Mouse (Mus musculus) embryo, embryonic 9.5 days (tissue): ENCODE data around the gene Erlin1.

Source experiments
- DNase-seq: peaks from one replicate; pipeline ENCODE4 v3.0.0-alpha.2; 2017; ENCODE audit errors: extremely low spot score

The Erlin1 gene

GRCm38 (mm10) chr19:44069121-44069913 lies at the start of gene Erlin1:
Erlin1 (minus strand) TSS chr19:44069785.
- DNase-seq: peak; percentile 88

GRCm38 (mm10) chr19:44117793-44118192 lies 48.2 kb upstream of the Erlin1 start:
- no peak for DNase-seq

DNA sequence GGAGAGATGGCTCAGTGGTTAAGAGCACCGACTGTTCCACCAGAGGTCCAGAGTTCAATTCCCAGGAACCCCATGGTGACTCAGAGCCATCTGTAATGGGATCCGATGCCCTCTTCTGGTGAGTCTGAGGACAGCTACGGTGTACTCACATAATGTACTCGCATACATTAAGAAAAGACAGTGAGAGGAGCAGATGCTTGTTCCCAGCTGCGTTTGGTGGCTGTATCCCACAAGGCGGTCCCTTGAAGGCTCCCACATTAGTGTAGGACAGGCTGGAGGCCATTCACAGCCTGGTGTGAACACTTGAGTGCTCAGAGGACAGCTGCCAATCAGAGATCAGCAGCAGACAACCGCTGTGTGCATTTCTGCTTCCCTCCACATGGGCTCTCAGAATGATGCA lies 42.1 kb upstream of the Erlin1 start:
- peak; percentile 20 for DNase-seq

DNA sequence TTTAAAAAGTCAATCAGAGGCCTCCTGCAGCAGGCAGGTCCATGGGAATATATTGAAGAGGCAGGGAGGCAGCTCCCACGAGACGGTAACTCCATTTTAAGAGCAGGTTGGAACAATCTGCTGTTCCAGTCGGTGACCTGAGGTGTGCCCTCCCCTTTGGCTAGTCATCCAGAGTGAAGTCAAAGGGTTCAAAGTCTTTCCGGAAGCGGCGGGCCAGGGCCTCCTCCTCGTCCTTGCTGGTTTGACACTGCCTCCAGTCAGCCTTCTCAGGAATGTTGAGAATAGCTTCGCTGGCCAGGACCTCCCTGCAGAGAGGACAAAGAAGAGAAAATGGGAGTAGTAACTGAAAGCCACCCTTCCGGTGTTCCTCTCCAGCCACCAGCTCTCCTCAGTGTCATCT lies 40.8 kb upstream of the Erlin1 start:
- DNase-seq: no peak

DNA sequence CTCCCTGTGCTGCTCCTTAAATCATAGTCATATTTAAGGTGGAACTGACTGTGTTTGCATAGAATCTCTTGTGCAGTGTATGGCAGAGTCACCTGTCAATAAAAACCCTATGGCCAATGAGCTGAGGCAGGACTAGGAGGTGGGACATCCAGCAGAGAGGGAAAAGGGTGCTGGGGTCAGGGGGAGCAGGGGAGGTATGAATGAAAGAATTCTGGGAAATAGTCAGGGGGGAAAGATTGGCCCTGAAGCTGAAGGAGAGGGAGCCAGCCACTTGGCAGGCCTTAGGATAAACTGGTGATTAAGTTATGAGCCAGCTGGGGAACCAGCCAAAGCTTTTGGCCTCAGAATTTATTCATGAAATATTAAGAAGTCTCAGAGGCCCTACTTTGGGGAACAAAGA lies 39.4 kb upstream of the Erlin1 start:
- DNase-seq: no peak

GRCm38 (mm10) chr19:44107661-44108521 lies 38.3 kb upstream of the Erlin1 start:
- DNase-seq: no peak

- DNase-seq: peak; percentile 93
These were observed 37.5 kb upstream of the Erlin1 start, which contains the start of gene Chuk for GRCm38 (mm10) chr19:44106831-44107660. Chuk (minus strand) TSS chr19:44107480.

- DNase-seq: no peak
These were observed 34.8 kb upstream of the Erlin1 start for GRCm38 (mm10) chr19:44104393-44104792.

DNA sequence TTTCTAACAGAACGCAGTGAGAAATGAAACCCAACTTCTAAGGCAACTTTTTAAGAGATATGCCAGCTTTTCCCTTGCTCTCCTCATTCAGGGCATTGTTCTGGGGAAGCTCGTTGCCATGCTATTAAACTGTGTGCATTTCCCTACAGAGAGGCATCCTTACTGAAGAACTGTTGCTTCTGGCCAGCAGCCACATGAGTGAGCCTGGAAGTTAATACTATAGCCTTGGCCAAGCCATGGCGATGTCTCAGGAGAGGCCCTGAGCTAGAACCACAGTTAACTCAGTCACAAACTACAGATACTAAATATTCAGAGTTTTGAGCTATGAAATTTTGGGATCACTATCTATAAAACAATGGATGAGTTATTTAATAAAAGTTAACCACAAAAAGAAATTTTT lies 33.4 kb upstream of the Erlin1 start:
- no peak for DNase-seq

DNA sequence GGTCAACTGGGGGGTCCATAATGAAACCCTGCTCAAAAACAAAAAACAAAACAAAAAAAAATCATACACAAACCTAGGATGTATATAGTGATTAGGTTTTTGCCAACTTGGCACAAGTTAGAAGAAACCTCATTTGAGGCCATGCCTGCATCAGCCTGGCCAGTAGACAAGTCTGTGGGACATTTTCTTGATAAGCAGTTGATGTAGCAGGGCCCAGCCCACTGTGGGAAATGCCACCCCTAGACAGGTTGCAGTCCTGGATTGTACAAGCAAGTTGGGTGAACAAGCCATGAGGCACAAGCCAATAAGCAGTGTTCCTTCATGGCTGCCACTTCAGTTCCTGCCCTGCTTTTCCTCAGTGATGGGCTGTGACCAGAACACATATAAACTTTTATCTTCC lies 31.3 kb upstream of the Erlin1 start:
- no peak for DNase-seq

DNA sequence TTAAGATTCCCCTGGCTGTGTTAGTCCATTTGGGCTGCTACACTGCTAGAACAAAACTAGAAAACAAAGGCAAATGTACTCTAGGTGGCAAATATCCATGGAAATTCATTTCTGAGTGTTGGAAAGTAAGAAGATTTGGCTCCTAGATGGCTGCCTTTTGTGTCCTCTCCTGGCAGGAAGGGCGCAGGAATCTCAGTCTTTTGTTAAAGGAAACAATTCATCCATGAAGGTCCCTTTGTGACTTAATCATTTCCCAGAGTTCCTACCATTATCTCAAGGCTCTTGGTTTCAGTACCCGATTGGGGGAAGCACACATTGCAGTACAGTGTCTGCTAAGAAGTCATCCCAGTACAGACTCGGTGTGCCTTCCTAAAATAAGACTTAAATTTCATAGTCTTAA lies 16.7 kb upstream of the Erlin1 start:
- peak; percentile 19 for DNase-seq

GRCm38 (mm10) chr19:44080920-44081319 lies 11.3 kb upstream of the Erlin1 start:
- no peak for DNase-seq

DNA sequence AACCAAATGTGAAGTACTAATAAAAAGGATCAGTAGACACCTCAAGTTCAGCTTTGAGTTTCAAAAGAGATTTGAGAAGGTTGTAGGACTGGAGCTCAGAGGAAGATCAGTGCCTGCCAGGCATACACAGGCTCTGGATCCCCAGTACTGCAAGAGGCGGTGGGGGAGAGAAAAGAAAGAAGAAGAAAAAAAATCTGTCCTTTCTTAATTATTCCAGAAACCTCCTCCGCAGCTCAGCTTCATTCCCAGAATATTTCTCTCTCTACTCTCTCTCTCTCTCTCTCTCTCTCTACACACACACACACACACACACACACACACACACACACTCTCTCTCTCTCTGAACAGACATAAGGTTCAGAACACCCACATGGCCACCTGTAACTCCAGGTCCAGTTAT lies 10.4 kb upstream of the Erlin1 start:
- DNase-seq: no peak

DNA sequence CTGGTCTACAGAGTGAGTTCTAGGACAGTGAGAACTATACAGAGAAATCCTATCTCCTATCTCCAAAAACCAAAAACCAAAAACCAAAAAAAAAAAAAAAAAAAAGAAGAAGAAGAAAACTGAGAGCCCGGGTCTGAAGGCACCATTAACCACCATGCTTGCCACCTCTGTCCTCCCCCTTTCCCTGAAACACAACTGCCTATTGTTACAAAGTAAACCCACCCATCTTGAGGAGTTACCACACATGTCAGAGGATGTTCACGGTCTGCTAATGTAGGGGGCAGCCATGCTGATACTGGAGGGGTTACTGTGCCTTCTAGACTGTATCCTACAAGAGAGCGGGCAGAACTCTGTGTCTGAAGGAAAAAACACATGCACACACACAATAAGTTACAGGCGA lies 7.4 kb upstream of the Erlin1 start:
- DNase-seq: no peak

DNA sequence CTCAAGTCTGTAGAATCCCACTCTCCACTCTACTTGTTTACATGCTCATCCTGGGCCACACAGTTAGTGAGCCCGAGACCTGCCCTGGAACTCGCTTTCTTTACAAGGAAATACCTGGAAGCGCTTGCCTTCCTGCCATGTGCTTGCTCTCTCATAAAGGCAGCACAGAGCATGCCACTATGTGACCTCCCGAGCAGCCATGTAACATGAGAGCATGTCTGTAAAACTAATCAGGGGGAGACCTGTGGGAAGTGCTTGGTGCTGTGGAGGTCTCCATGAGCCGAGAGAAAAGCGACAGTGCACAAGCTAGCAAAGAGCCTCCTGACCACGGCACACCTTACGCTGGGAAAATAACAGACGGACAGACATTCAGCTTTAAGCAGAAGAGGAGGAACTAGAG lies 6.9 kb upstream of the Erlin1 start:
- peak; percentile 8 for DNase-seq

DNA sequence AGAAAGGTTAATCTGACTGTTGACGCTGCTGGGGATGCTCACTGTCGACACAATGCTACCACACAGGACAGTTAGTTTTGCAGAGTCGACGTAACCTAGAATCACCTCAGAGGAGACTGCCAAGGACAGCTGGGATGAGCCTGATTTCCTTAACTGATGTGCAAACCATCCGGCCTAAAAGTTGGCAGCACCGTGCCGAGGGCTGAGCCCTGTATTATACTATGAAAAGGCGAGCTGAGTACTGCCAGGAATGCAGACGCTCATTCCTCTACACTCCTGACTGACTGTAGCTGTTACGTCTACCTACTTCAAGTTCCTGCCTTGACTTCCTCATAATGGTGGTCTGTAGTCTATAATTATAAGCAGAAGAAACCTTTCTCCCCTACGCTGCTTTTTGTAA lies 5.4 kb upstream of the Erlin1 start:
- no peak for DNase-seq

- no peak for DNase-seq
These were observed 1.6 kb upstream of the Erlin1 start for GRCm38 (mm10) chr19:44071166-44071565.

- no peak for DNase-seq
These were observed 288 bp upstream of the Erlin1 start for GRCm38 (mm10) chr19:44069914-44070232.

- no peak for DNase-seq
These were observed 1.4 kb downstream of the Erlin1 start for GRCm38 (mm10) chr19:44068232-44068631.

GRCm38 (mm10) chr19:44067323-44068049 lies 2.1 kb downstream of the Erlin1 start:
- no peak for DNase-seq

DNA sequence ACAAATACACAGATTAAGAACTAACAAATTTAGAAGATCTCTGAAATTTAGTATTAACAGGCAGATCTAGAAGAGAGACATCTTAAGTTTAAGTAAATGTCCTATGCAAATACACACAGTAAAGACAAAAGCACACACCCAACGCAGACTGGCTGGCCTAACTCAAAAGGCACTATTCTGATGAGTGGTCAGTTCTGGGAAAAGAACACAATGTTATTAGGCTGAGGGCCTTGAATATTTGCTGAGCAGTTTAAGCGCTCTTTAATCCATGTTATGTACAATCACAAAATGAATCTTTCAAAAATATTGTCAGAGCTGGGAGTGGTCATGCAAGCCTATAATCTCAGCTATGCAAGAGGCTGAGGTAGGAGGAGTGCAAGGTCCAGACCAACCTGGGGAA lies 4.9 kb downstream of the Erlin1 start:
- no peak for DNase-seq

GRCm38 (mm10) chr19:44063773-44064172 lies 5.8 kb downstream of the Erlin1 start:
- no peak for DNase-seq
